Mouse (Mus musculus) heart, embryonic 14.5 days (tissue): ENCODE results near the gene Fcgr2b. TPM values are rescaled to one million over a fixed set of nuclear protein-coding genes. Genes with fewer than 3 reads are reported as not detected.

Source experiments
- ATAC-seq: fragments of 200-750 bp; cut with Nextera tagmentation; 2 replicates; pipeline ENCODE4 v1.8.0; 2017; ENCODE audit warnings: low read depth, moderate TSS enrichment; ENCODE audit not compliant: insufficient number of reproducible peaks, insufficient read depth, low FRiP score
- H3K27ac ChIP-seq, 2 experiments: fragments of 200-500 bp in 1 of 2; fragments of 300-500 bp in 1 of 2; sonication (generic) in 1 of 2; replicated peaks in 1 of 2; 2 replicates each; pipeline ENCODE4 v1.5.1; 2012 to 2014; ENCODE audit warnings: low read depth in 2 of 2, low read length in 2 of 2, control low read depth in 1 of 2, mild to moderate bottlenecking in 1 of 2, mixed read lengths in 1 of 2; ENCODE audit not compliant: control insufficient read depth in 1 of 2, insufficient read depth in 1 of 2
- H3K27me3 ChIP-seq: fragments of 300-500 bp; sonication (generic); 2 replicates; pipeline ENCODE4 v1.6.1; 2014; ENCODE audit warnings: mild to moderate bottlenecking, low read length, control low read depth; ENCODE audit not compliant: control insufficient read depth, insufficient read depth
- H3K36me3 ChIP-seq: fragments of 300-500 bp; sonication (generic); 2 replicates; pipeline ENCODE4 v1.6.1; 2014; ENCODE audit warnings: mild to moderate bottlenecking, control low read depth, low read length, mixed read lengths; ENCODE audit not compliant: control insufficient read depth, insufficient read depth
- H3K4me1 ChIP-seq, 2 experiments: fragments of 200-500 bp in 1 of 2; fragments of 300-500 bp in 1 of 2; sonication (generic) in 1 of 2; 2 replicates each; pipeline ENCODE4 v1.6.1; 2012 to 2014; ENCODE audit warnings: low read length in 2 of 2, control low read depth in 1 of 2, mixed read lengths in 1 of 2; ENCODE audit not compliant: control insufficient read depth in 2 of 2, insufficient read depth in 2 of 2
- H3K4me2 ChIP-seq: fragments of 300-500 bp; sonication (generic); 2 replicates; pipeline ENCODE4 v1.6.1; 2014; ENCODE audit warnings: mild to moderate bottlenecking, low read length
- H3K4me3 ChIP-seq, 2 experiments: fragments of 200-500 bp in 1 of 2; fragments of 300-500 bp in 1 of 2; sonication (generic) in 1 of 2; 2 replicates each; pipeline ENCODE4 v1.5.1; 2012 to 2014; ENCODE audit warnings: low read length in 2 of 2, mild to moderate bottlenecking in 2 of 2, control low read depth in 1 of 2, low read depth in 1 of 2, moderate library complexity in 1 of 2; ENCODE audit not compliant: control insufficient read depth in 1 of 2, insufficient read depth in 1 of 2
- H3K9ac ChIP-seq: fragments of 300-500 bp; sonication (generic); 2 replicates; pipeline ENCODE4 v1.6.1; 2014; ENCODE audit warnings: mild to moderate bottlenecking, low read length
- H3K9me3 ChIP-seq: fragments of 300-500 bp; sonication (generic); 2 replicates; pipeline ENCODE4 v1.6.1; 2016; ENCODE audit warnings: low read length, control low read depth; ENCODE audit not compliant: control insufficient read depth
- WGBS: fragments of 180-500 bp; shearing (Covaris S2); extraction: QIAGEN DNeasy Blood & Tissue Kit; methylation state at CpG from one replicate; pipeline ENCODE4 v1.1.7; 2014; 5-methylcytosine and 5-hydroxymethylcytosine counted together
- polyA plus RNA-seq: library from polyadenylated mRNA; unstranded; fragments of >200 nt; fragmentation: Nextera tagmentation; extraction: Ambion mirVana; gene quantifications from 2 replicates; pipeline ENCODE4 v1.2.1, GENCODE M21; 2014

The Fcgr2b gene
- polyA plus RNA-seq: 0.82 and 1.1 TPM in 2 replicates

DNA sequence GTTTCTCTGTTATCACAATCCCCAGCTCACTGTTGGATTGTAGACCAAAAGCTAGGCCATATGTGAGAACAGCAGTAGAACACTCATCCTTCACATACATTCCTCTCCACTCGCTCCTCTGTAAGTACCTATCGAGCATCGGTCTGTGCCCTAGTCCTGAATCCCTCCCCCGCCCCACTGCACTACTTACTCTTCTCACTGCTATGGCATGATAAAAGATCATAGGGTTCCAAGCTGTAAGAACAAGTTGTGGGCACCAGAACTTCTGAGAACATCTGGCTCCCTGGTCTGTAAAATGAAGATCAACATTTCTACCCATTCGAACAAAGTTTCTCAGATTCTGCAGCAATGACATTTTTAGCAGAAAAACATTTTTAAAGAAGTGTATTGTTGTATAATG, at the start of gene Fcgr2b:
Fcgr2b (minus strand) TSS at position 101 of the 400 bp plus-strand sequence.
- H3K27ac ChIP-seq: no peak within 1 kb of the TSS
- H3K4me2 ChIP-seq: no peak within 1 kb of the TSS
- H3K36me3 ChIP-seq: no peaks in the 10 kb centered on the region
- no peaks in the 10 kb centered on the region for H3K9me3 ChIP-seq
- no peak within 1 kb of the TSS for H3K4me3 ChIP-seq
- ATAC-seq: no peak
- H3K27me3 ChIP-seq: no peaks in the 10 kb centered on the region
- 81% methylated on average over 5 of the region's 5 CpGs for WGBS
- no peak within 1 kb of the TSS for H3K9ac ChIP-seq
- no peaks in the 10 kb centered on the region for H3K4me1 ChIP-seq

GRCm38 (mm10) chr1:171019311-171019950, 43.1 kb upstream of the Fcgr2b start:
- ATAC-seq: no peak
- Histone ChIP-seq H3K4me3 (no peak overlapping the region), H3K9me3 (no peaks in the 10 kb centered on the region), H3K36me3 (no peaks in the 10 kb centered on the region), H3K4me2 (no peak overlapping the region), H3K27me3 (no peaks in the 10 kb centered on the region), H3K27ac (no peak overlapping the region), H3K9ac (no peak overlapping the region), H3K4me1 (no peaks in the 10 kb centered on the region)
- 71% methylated on average over 7 of the region's 7 CpGs for WGBS

DNA sequence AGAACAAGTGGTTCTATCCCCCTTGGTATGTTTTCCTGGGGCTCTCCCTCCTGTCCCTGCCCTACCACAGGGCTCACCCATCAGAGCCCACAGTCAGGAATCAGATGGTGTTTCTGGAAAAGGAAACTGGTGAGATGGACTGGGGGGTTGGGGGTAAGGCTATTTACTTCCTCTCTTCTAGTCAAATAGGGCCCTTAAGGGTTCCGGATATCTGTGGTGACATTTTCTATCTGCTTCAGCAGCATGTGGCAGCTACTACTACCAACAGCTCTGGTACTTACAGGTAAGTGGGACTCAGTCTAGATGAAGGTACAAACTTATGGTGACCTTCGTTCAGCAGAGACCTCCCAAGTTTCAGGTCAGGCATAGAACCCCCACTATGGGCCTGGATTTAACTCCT, 42.4 kb upstream of the Fcgr2b start, which contains the start of gene Fcgr4:
Fcgr4 (plus strand) TSS at position 184 of the 400 bp plus-strand sequence.
- ATAC-seq: no peak
- H3K27ac ChIP-seq: no peak within 1 kb of the TSS
- H3K4me2 ChIP-seq: no peak within 1 kb of the TSS
- no peaks in the 10 kb centered on the region for H3K4me1 ChIP-seq
- WGBS: 74% methylated on average over 2 of the region's 2 CpGs
- no peaks in the 10 kb centered on the region for H3K27me3 ChIP-seq
- no peaks in the 10 kb centered on the region for H3K9me3 ChIP-seq
- H3K36me3 ChIP-seq: no peaks in the 10 kb centered on the region
- H3K4me3 ChIP-seq: no peak within 1 kb of the TSS
- no peak within 1 kb of the TSS for H3K9ac ChIP-seq

- Histone ChIP-seq H3K36me3 (no peaks in the 10 kb centered on the region), H3K4me3 (no peak overlapping the region), H3K9ac (no peak overlapping the region), H3K4me1 (no peaks in the 10 kb centered on the region), H3K27me3 (no peaks in the 10 kb centered on the region), H3K4me2 (no peak overlapping the region), H3K27ac (no peak overlapping the region), H3K9me3 (no peaks in the 10 kb centered on the region)
- WGBS: 37% methylated on average over 6 of the region's 6 CpGs
- no peak for ATAC-seq
Measured at GRCm38 (mm10) chr1:171017468-171018158, 41.3 kb upstream of the Fcgr2b start.

GRCm38 (mm10) chr1:171016676-171017356, 40.5 kb upstream of the Fcgr2b start:
- no peaks in the 10 kb centered on the region for H3K9me3 ChIP-seq
- H3K9ac ChIP-seq: no peak overlapping the region
- WGBS: 62% methylated on average over 6 of the region's 6 CpGs
- no peak overlapping the region for H3K4me3 ChIP-seq
- no peaks in the 10 kb centered on the region for H3K36me3 ChIP-seq
- H3K27ac ChIP-seq: no peak overlapping the region
- ATAC-seq: no peak
- H3K4me1 ChIP-seq: no peaks in the 10 kb centered on the region
- H3K27me3 ChIP-seq: no peaks in the 10 kb centered on the region
- no peak overlapping the region for H3K4me2 ChIP-seq

DNA sequence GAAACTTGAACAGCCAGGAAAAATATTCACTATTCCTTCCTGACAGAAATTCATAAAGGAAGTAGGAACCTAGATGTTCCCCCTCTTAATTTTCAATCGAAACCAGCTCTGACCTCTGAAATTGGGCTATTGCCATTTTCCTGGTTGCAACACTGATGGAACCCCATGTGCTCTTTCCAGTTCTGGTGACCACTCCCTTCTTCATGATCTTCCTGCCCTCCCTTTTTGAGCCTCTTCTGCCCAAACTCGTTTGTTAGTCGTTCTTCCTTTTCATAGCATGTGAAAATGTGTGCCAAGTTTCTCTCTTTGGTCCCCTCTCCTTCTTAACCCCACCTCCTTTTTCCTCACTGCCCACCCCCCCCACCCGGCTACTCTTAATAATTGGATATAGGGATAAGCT, 35.4 kb upstream of the Fcgr2b start:
- Histone ChIP-seq H3K4me2 (no peak overlapping the region), H3K27ac (no peak overlapping the region), H3K9ac (no peak overlapping the region), H3K4me3 (no peak overlapping the region), H3K27me3 (no peaks in the 10 kb centered on the region), H3K9me3 (peaks cover 4% of the 10 kb centered on the region; the same call in 1 of the 2 replicates), H3K36me3 (no peaks in the 10 kb centered on the region), H3K4me1 (no peaks in the 10 kb centered on the region)
- WGBS: 70% methylated on average over 4 of the region's 4 CpGs
- ATAC-seq: no peak

DNA sequence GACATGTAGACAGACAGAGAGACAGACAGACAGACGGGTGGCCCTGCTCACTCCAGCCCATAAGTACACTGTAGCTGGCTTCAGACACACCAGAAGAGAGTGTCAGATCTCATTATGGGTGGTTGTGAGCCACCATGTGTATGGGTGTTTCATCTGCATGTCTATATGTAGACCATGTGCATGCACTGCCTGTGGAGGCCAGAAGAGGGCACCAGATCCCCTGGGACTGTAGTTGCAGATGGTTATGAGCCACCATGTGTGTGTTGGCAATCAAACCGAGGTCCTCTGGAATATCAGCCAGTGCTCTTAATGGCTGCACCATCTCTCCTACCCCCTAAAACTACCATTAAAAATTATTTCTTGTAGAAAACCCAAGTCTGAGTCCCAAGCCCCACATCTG, 30.6 kb upstream of the Fcgr2b start:
- H3K4me1 ChIP-seq: no peaks in the 10 kb centered on the region
- peaks cover 4% of the 10 kb centered on the region; the same call in 1 of the 2 replicates for H3K9me3 ChIP-seq
- no peak overlapping the region for H3K4me3 ChIP-seq
- H3K4me2 ChIP-seq: no peak overlapping the region
- 92% methylated on average over 2 of the region's 2 CpGs for WGBS
- H3K27ac ChIP-seq: no peak overlapping the region
- ATAC-seq: no peak
- no peaks in the 10 kb centered on the region for H3K27me3 ChIP-seq
- H3K9ac ChIP-seq: no peak overlapping the region
- no peaks in the 10 kb centered on the region for H3K36me3 ChIP-seq
